Mouse (Mus musculus) bone marrow, adult 2 months (tissue): ENCODE measurements around the gene 3110009E18Rik.

ENCODE experiments used
- CTCF ChIP-seq: fragments of 200-500 bp; IDR thresholded peaks from 2 replicates; pipeline ENCODE4 v1.5.1; 2011; ENCODE audit warnings: low read length, control low read depth; ENCODE audit not compliant: control insufficient read depth, insufficient read depth
- POLR2A ChIP-seq: fragments of 200-500 bp; IDR thresholded peaks from 2 replicates; pipeline ENCODE4 v1.6.1; 2011; ENCODE audit warnings: low read depth, mild to moderate bottlenecking, control low read depth, low read length, borderline replicate concordance; ENCODE audit not compliant: control insufficient read depth

- TF ChIP-seq POLR2A (no peak), CTCF (no peak)
Observed at GRCm38 (mm10) chr1:120094920-120095319, 26.1 kb upstream of the 3110009E18Rik start.
